Mouse (Mus musculus): ENCODE results near the gene Adamts6. TPM values are rescaled to one million over a fixed set of nuclear protein-coding genes. Genes with fewer than 3 reads are reported as not detected.

Gene Adamts6
- polyA plus RNA-seq, 1 experiment from 2014 or later = 2.2 TPM

DNA sequence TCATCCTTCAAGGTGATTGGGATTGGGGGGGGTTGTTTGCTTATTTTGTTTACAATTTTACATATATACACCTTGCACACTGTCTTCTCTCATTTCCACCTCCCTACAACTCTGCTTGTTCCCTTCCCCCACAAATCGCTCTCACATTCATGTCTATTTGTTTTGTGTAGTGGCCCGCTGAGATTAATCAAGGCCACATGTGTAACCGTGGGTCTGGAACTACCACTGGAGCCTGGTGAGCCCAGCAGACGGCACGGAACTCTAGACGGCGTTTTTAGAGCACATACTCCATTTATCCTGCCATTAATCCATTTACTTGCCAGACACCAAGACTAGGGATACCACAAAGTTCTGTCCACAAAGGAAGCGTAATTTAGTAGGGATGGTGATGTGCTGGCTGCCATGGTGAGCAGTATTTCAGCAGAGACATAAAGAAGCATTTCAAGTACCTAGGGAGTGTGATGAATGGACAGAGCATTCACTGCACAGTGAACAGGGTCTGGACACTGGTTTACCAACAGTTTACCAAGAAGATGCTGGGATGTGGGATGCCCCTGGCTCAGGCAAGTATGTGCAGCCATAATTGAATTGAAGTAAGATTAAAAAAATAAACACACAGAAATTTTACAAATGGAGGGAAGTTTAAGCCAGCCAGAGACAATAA lies 194.9 kb downstream of the Adamts6 start:
- Histone ChIP-seq H3K9me3 (no peaks in the 10 kb centered on the region), H3K4me3 (no peak overlapping the region), H3K4me1 (replicated peaks) (0 out of 2 replicates have a peak, but pooled peaks cover 4% of the 10 kb centered on the region), H3K27me3 (ENCODE audit: insufficient read depth, poor library complexity, severe bottlenecking) (no peaks in the 10 kb centered on the region), H3K27ac (no peak overlapping the region), H3K36me3 (peaks cover 9% of the 10 kb centered on the region; the same call in 1 of the 2 replicates)
- WGBS = 75% methylated on average over 8 of the region's 8 CpGs
- peak; percentile 39 for DNase-seq (ENCODE audit: low spot score)

- WGBS = 78% methylated on average over 12 of the region's 12 CpGs
- H3K27ac ChIP-seq = no peak overlapping the region
- no peaks in the 10 kb centered on the region for H3K9me3 ChIP-seq
- no peak overlapping the region for H3K4me3 ChIP-seq
- H3K36me3 ChIP-seq = peaks cover 9% of the 10 kb centered on the region; the same call in 1 of the 2 replicates
- DNase-seq (ENCODE audit: low spot score) = peak; percentile 16
- H3K4me1 ChIP-seq (replicated peaks) = 0 out of 2 replicates have a peak, but pooled peaks cover 4% of the 10 kb centered on the region
- H3K27me3 ChIP-seq (ENCODE audit: insufficient read depth, poor library complexity, severe bottlenecking) = no peaks in the 10 kb centered on the region
These were observed 195.6 kb downstream of the Adamts6 start for GRCm38 (mm10) chr13:104483111-104483722.

DNA sequence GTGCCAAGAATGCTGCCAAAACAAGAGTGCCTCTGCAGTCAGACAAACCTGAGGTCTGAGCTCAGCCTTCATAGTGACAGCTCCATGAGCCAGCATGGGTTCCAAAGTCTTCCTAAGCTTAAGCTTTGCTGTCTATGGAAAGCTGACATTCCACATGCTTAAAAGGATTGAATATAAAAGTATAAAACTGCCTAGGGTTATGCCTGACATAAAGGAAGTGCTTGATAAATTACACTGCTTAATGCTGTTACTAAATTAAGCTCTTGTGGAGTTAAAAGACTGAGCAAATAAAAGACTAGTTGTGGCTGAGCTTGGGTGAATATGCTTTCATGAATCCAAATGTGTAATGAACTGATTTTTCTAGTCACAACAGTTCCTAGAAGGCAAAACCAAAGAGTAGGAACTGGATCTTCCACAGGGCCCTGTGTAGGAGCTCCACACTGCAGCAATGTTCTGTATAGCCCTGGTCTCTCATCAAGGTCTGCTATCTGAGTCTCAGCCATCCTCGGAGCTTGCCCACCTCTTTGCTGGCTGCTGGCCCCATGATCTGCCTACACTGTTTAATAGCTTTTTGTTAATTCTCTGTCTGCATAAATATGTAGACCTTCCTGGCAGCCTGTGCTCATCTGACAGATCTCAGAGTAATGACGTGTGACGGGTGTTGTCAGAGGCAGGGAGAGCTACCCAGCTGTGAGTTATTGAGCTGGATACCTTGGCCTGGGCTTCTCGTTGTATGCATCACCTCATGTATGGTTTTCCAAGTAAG lies 203.6 kb downstream of the Adamts6 start:
- WGBS = 82% methylated on average over 4 of the region's 4 CpGs
- Histone ChIP-seq H3K36me3 (no peaks in the 10 kb centered on the region), H3K9me3 (no peaks in the 10 kb centered on the region), H3K4me1 (replicated peaks) (no peaks in the 10 kb centered on the region), H3K4me3 (no peak overlapping the region), H3K27me3 (ENCODE audit: insufficient read depth, poor library complexity, severe bottlenecking) (no peaks in the 10 kb centered on the region), H3K27ac (no peak overlapping the region)
- DNase-seq (ENCODE audit: low spot score) = no peak

- Histone ChIP-seq H3K4me1 (replicated peaks) (no peaks in the 10 kb centered on the region), H3K27ac (no peak overlapping the region), H3K9me3 (no peaks in the 10 kb centered on the region), H3K36me3 (no peaks in the 10 kb centered on the region), H3K27me3 (ENCODE audit: insufficient read depth, poor library complexity, severe bottlenecking) (no peaks in the 10 kb centered on the region), H3K4me3 (no peak overlapping the region)
- 85% methylated on average over 8 of the region's 8 CpGs for WGBS
- no peak for DNase-seq (ENCODE audit: low spot score)
These were observed 205.9 kb downstream of the Adamts6 start for GRCm38 (mm10) chr13:104493466-104493993.

GRCm38 (mm10) chr13:104494200-104494873 lies 206.7 kb downstream of the Adamts6 start:
- no peaks in the 10 kb centered on the region for H3K36me3 ChIP-seq
- H3K9me3 ChIP-seq = no peaks in the 10 kb centered on the region
- WGBS = 87% methylated on average over 8 of the region's 8 CpGs
- no peaks in the 10 kb centered on the region for H3K27me3 ChIP-seq (ENCODE audit: insufficient read depth, poor library complexity, severe bottlenecking)
- DNase-seq (ENCODE audit: low spot score) = no peak
- no peak overlapping the region for H3K4me3 ChIP-seq
- H3K4me1 ChIP-seq (replicated peaks) = no peaks in the 10 kb centered on the region
- no peak overlapping the region for H3K27ac ChIP-seq

GRCm38 (mm10) chr13:104497592-104497991 lies 210.0 kb downstream of the Adamts6 start:
- no peak for DNase-seq (ENCODE audit: low spot score)
- Histone ChIP-seq H3K27ac (no peak overlapping the region), H3K36me3 (no peaks in the 10 kb centered on the region), H3K4me1 (replicated peaks) (no peaks in the 10 kb centered on the region), H3K27me3 (ENCODE audit: insufficient read depth, poor library complexity, severe bottlenecking) (no peaks in the 10 kb centered on the region), H3K4me3 (no peak overlapping the region), H3K9me3 (no peaks in the 10 kb centered on the region)
- 62% methylated on average over 3 of the region's 3 CpGs for WGBS

- Histone ChIP-seq H3K27me3 (ENCODE audit: insufficient read depth, poor library complexity, severe bottlenecking) (no peaks in the 10 kb centered on the region), H3K4me3 (no peak overlapping the region), H3K36me3 (no peaks in the 10 kb centered on the region), H3K27ac (no peak overlapping the region), H3K4me1 (replicated peaks) (no peaks in the 10 kb centered on the region), H3K9me3 (no peaks in the 10 kb centered on the region)
- WGBS = 94% methylated on average over 6 of the region's 6 CpGs
- DNase-seq (ENCODE audit: low spot score) = no peak
These were observed 211.0 kb downstream of the Adamts6 start for GRCm38 (mm10) chr13:104498669-104499068.

- Histone ChIP-seq H3K4me1 (replicated peaks) (no peaks in the 10 kb centered on the region), H3K27me3 (ENCODE audit: insufficient read depth, poor library complexity, severe bottlenecking) (no peaks in the 10 kb centered on the region), H3K27ac (no peak overlapping the region), H3K36me3 (no peaks in the 10 kb centered on the region), H3K9me3 (no peaks in the 10 kb centered on the region), H3K4me3 (no peak overlapping the region)
- no peak for DNase-seq (ENCODE audit: low spot score)
- WGBS = 78% methylated on average over 9 of the region's 9 CpGs
These were observed 211.7 kb downstream of the Adamts6 start for GRCm38 (mm10) chr13:104499116-104500040.

GRCm38 (mm10) chr13:104502406-104502805 lies 214.8 kb downstream of the Adamts6 start:
- DNase-seq (ENCODE audit: low spot score) = peak; percentile 2
- H3K27ac ChIP-seq = no peak overlapping the region
- H3K36me3 ChIP-seq = no peaks in the 10 kb centered on the region
- H3K4me1 ChIP-seq (replicated peaks) = no peaks in the 10 kb centered on the region
- H3K4me3 ChIP-seq = no peak overlapping the region
- H3K9me3 ChIP-seq = no peaks in the 10 kb centered on the region
- 95% methylated on average over 7 of the region's 7 CpGs for WGBS
- no peaks in the 10 kb centered on the region for H3K27me3 ChIP-seq (ENCODE audit: insufficient read depth, poor library complexity, severe bottlenecking)

GRCm38 (mm10) chr13:104504043-104504442 lies 216.4 kb downstream of the Adamts6 start:
- H3K4me3 ChIP-seq = no peak overlapping the region
- 71% methylated on average over 1 of the region's 1 CpGs for WGBS
- no peaks in the 10 kb centered on the region for H3K27me3 ChIP-seq (ENCODE audit: insufficient read depth, poor library complexity, severe bottlenecking)
- H3K36me3 ChIP-seq = no peaks in the 10 kb centered on the region
- DNase-seq (ENCODE audit: low spot score) = no peak
- H3K4me1 ChIP-seq (replicated peaks) = peaks cover 3% of the 10 kb centered on the region; the same call in 1 of the 2 replicates
- no peaks in the 10 kb centered on the region for H3K9me3 ChIP-seq
- no peak overlapping the region for H3K27ac ChIP-seq

DNA sequence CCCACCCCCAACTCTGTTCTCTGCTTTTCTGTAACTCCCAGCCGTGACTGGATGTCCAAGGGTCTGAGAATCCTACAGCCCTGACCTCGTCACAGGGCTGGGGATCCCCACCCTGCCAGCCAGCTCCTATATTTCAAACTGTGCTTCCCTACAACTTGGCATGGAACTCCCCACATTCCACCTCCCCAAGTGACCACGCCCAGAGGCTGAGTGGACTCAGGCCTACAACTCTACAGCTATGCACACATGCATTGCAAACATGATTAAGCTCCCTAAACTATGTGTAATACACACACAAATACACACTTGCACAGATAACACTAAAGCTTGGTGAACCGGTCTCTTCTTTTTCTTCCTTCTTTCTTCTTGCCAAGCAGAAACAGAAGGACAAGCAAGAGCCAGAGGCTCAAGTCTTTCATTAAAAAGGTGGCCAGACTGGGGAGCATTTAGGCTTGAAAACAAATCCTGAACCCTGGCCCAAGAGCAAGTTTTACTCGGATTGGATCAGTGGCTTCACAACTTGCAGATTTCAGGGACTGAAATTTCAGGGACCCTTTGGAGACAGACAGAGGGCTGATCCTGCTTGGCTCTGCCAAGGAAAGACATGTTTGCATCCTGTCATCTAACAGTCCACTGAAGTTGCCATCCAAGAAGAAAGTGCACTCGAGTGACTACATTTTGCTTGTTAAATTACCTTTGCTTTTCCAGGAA lies 218.7 kb downstream of the Adamts6 start:
- DNase-seq (ENCODE audit: low spot score) = no peak
- Histone ChIP-seq H3K27me3 (ENCODE audit: insufficient read depth, poor library complexity, severe bottlenecking) (no peaks in the 10 kb centered on the region), H3K36me3 (no peaks in the 10 kb centered on the region), H3K4me1 (replicated peaks) (peaks cover 19% of the 10 kb centered on the region; the same call in 1 of the 2 replicates), H3K9me3 (no peaks in the 10 kb centered on the region), H3K4me3 (no peak overlapping the region), H3K27ac (no peak overlapping the region)
- 86% methylated on average over 6 of the region's 6 CpGs for WGBS
